In the genomic region with DNA sequence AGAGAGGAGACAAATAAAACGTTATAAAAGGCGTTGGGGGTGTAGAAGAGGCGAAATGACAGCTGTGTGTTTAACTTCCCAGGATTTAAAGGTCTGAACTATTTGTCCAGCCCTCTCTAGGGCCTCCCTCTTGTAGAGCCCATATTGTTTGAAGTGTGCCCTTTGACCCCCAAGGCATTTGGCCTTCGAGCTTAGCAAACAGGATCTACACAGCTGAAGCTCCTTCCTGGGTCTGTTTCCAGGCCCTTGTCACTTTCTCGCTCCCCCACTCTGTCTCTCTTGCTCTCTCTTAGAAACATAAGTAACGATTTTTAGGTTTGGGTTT, we compare ENCODE assay signal across 12 mouse cellular contexts.
DNase-seq lines count a peak whose midpoint lies in the region; ATAC-seq and TF ChIP-seq lines count a peak whose summit lies in the region.
"Had no signal": no experiment of that assay in that cellular context is flagged by ENCODE, and none has a peak within 500 bp of the region (broad histone marks: within the 10 kb centered on the region; RNA-seq: fewer than 3 reads in every experiment).

No protein-coding gene starts in this region.

- H3K27me3 ChIP-seq in heart, embryonic 10.5 days (ENCODE audit: insufficient read depth, poor library complexity, severe bottlenecking): no peaks in the 10 kb centered on the region
- H3K27me3 ChIP-seq in liver, embryonic 15.5 days: no peaks in the 10 kb centered on the region
- no peaks in the 10 kb centered on the region for H3K27me3 ChIP-seq in intestine, embryonic 14.5 days (replicated peaks; ENCODE audit: control insufficient read depth, insufficient read depth, low read length)
- H3K27me3 ChIP-seq: embryonic facial prominence, embryonic 13.5 days had no signal

- H3K36me3 ChIP-seq in heart, embryonic 10.5 days: no peaks in the 10 kb centered on the region
- H3K36me3 ChIP-seq in liver, embryonic 15.5 days (replicated peaks): no peaks in the 10 kb centered on the region
- no peaks in the 10 kb centered on the region for H3K36me3 ChIP-seq in intestine, embryonic 14.5 days (ENCODE audit: control insufficient read depth, insufficient read depth, low read length)
- H3K36me3 ChIP-seq: embryonic facial prominence, embryonic 13.5 days; G1E had no signal

- no peak for ATAC-seq in liver, embryonic 15.5 days (ENCODE audit: insufficient read depth)
- 0 out of 2 replicates have a peak, but pooled peaks have one; percentile 50 for ATAC-seq in intestine, embryonic 14.5 days (replicated peaks; ENCODE audit: low FRiP score, low TSS enrichment, low read depth)
- no peak for ATAC-seq in megakaryocyte, adult 5-6 weeks (ENCODE audit: poor library complexity, severe bottlenecking)

- WGBS in heart, embryonic 10.5 days: 31% methylated on average over 6 of the region's 6 CpGs
- WGBS in liver, embryonic 15.5 days (ENCODE audit: insufficient replicate concordance): 27% methylated on average over 6 of the region's 6 CpGs
- WGBS in intestine, embryonic 14.5 days: 14% methylated on average over 6 of the region's 6 CpGs
- 47% methylated on average over 6 of the region's 6 CpGs for WGBS in olfactory bulb, adult 2 months

- no peak for TF ChIP-seq POLR2A in olfactory bulb, adult 2 months (IDR thresholded peaks at IDR 0.05; ENCODE audit: insufficient read depth, low read depth, low read length)

- TF ChIP-seq CTCF in olfactory bulb, adult 2 months (IDR thresholded peaks at IDR 0.05; ENCODE audit: insufficient read depth, low read depth, low read length): no peak

- 0 out of 2 replicates have a peak overlapping the region, but pooled peaks have one; percentile 1 for H3K4me2 ChIP-seq in liver, embryonic 15.5 days
- H3K4me2 ChIP-seq in intestine, embryonic 14.5 days (ENCODE audit: low read length): peak overlapping the region; percentile 48

- H3K4me1 ChIP-seq in heart, embryonic 10.5 days: peaks cover 31% of the 10 kb centered on the region
- H3K4me1 ChIP-seq in liver, embryonic 15.5 days (replicated peaks): peaks cover 9% of the 10 kb centered on the region; the same call in 1 of the 2 replicates
- peaks cover 17% of the 10 kb centered on the region for H3K4me1 ChIP-seq in intestine, embryonic 14.5 days (replicated peaks; ENCODE audit: control insufficient read depth, insufficient read depth, low read length)
- H3K4me1 ChIP-seq in olfactory bulb, adult 2 months (ENCODE audit: control insufficient read depth, insufficient read depth, low read length): peaks cover 15% of the 10 kb centered on the region

- DNase-seq in heart, embryonic 10.5 days (ENCODE audit: low spot score): no peak
- no peak for DNase-seq in heart, adult 18-20 months
- DNase-seq in liver: no peak
- no peak for DNase-seq in intestine, embryonic 14.5 days (ENCODE audit: low spot score)
- no peak for DNase-seq in adrenal gland, postnatal 4 days (ENCODE audit: low spot score in 2 of 2)
- DNase-seq: cerebellum, adult 11 months had no signal

- no peak overlapping the region for H3K4me3 ChIP-seq in heart, embryonic 10.5 days
- no peak overlapping the region for H3K4me3 ChIP-seq in liver, embryonic 15.5 days (replicated peaks)
- no peak overlapping the region for H3K4me3 ChIP-seq in intestine, embryonic 14.5 days (ENCODE audit: low read depth, low read length)
- no peak overlapping the region for H3K4me3 ChIP-seq in olfactory bulb, adult 2 months (ENCODE audit: insufficient read depth, low read depth, low read length)

- no peaks in the 10 kb centered on the region for H3K9me3 ChIP-seq in heart, embryonic 10.5 days
- no peaks in the 10 kb centered on the region for H3K9me3 ChIP-seq in liver, embryonic 15.5 days (replicated peaks)
- H3K9me3 ChIP-seq in intestine, embryonic 14.5 days (ENCODE audit: control insufficient read depth, low read length): no peaks in the 10 kb centered on the region
- H3K9me3 ChIP-seq: embryonic facial prominence, embryonic 13.5 days; G1E had no signal

- H3K27ac ChIP-seq in heart, embryonic 10.5 days: peak overlapping the region; percentile 86
- H3K27ac ChIP-seq in liver, embryonic 15.5 days (replicated peaks): no peak overlapping the region
- H3K27ac ChIP-seq in intestine, embryonic 14.5 days (ENCODE audit: low read depth): 0 out of 2 replicates have a peak overlapping the region, but pooled peaks have one; percentile 8
- H3K27ac ChIP-seq in olfactory bulb, adult 2 months (ENCODE audit: insufficient read depth, low read depth, low read length): peak overlapping the region; percentile 48
- H3K27ac ChIP-seq: embryonic facial prominence, embryonic 13.5 days; liver, embryonic 14.5 days had no signal

- H3K9ac ChIP-seq in liver, embryonic 15.5 days: no peak overlapping the region
- no peak overlapping the region for H3K9ac ChIP-seq in intestine, embryonic 14.5 days (ENCODE audit: low read length)
- H3K9ac ChIP-seq: liver, embryonic 14.5 days had no signal
